Mouse (Mus musculus) thymus, adult 2 months (tissue): ENCODE results near the gene Ddah1.

Source experiments
- CTCF ChIP-seq: fragments of 200-500 bp; IDR thresholded peaks from 2 replicates; pipeline ENCODE4 v1.5.1; 2012; ENCODE audit warnings: mild to moderate bottlenecking, control low read depth, low read length, moderate library complexity, borderline replicate concordance; ENCODE audit not compliant: control insufficient read depth, poor library complexity, insufficient read depth; ENCODE audit errors: extremely low read depth
- POLR2A ChIP-seq: fragments of 200-500 bp; IDR thresholded peaks from 2 replicates; pipeline ENCODE4 v1.6.1; 2012; ENCODE audit warnings: mild to moderate bottlenecking, low read length, control low read depth, moderate library complexity; ENCODE audit not compliant: control insufficient read depth, poor library complexity, insufficient read depth; ENCODE audit errors: extremely low read depth

DNA sequence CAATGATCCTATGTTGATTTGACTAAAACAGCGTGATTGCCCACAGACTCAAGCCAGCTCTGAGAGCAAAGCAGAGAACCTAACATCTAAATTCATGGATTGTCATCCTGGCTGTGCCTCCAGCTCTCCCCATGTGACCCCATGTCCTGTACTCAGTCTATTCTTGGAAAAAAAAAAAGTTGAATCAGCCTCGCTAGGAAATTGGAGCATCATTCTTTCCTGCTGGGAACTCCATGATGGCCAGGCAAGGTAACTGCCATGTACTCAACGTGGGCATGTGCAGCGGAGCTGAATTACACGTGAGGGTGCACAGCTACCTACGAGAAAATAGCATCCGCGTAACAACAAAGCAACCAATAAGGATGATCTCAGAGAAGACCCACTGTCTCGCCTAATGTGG is 114.2 kb downstream of the Ddah1 start:
- no peak for TF ChIP-seq POLR2A
- no peak for TF ChIP-seq CTCF
